Mouse (Mus musculus): ENCODE data around the gene Cactin. TPM values are rescaled to one million over a fixed set of nuclear protein-coding genes. Genes with fewer than 3 reads are reported as not detected.

Gene Cactin
- polyA plus RNA-seq, 1 experiment = 13.2 TPM

DNA sequence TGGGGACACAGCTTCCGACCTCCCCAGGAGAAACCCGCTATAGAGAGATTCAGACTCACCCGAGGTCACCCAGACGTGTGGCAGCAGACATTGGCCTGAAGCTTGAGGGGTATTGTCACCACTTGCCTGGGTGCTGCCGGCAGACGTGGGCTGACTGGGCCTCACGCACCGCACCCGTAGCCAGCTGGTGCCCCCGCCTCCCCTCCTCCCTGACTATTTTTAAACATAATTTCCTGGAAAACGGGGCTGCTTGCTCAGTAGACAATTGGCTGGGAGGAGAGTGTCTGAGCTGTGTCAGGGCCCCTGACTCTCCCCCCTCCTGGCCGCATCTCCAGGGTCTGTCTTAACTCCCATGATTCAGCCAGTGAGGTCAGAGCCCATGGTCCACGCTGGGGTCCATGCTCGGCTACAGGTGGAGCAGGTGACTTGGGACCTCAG is 18.1 kb upstream of the Cactin start:
- H3K36me3 ChIP-seq (ENCODE audit: control insufficient read depth) = peaks cover 46% of the 10 kb centered on the region
- H3K27me3 ChIP-seq (ENCODE audit: control insufficient read depth) = no peaks in the 10 kb centered on the region
- H3K4me1 ChIP-seq (ENCODE audit: control insufficient read depth) = peaks cover 67% of the 10 kb centered on the region
- TF ChIP-seq TAL1 (IDR thresholded peaks at IDR 0.05; ENCODE audit: low read length) = no peak
- no peak for TF ChIP-seq GATA1 (IDR thresholded peaks at IDR 0.05; ENCODE audit: low read length)
- no peaks in the 10 kb centered on the region for H3K9me3 ChIP-seq (ENCODE audit: control insufficient read depth, low read length)
- H3K4me3 ChIP-seq (replicated peaks) = peak overlapping the region; percentile 19

DNA sequence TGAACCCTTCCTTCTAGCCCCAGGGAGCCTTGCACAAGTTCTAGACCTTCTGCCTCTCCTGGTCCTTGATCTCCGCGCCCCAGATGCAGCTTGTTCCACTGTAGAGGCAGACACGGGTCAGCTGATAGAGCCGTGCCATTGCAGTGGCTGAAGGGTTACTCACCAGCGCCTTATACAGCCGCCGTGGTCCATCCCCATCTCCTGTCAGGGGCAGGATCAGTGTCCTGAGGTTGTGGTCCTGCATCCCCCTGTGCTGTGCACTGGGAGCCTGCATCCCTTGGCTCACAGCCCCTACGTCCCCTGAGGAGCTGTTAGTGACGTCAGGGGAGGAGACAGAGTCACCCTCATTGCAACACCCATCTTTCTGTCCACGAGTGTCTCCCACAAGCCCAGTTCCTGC is 17.6 kb upstream of the Cactin start:
- H3K4me1 ChIP-seq (ENCODE audit: control insufficient read depth) = peaks cover 62% of the 10 kb centered on the region
- no peak overlapping the region for H3K4me3 ChIP-seq (replicated peaks)
- H3K36me3 ChIP-seq (ENCODE audit: control insufficient read depth) = peaks cover 46% of the 10 kb centered on the region
- H3K9me3 ChIP-seq (ENCODE audit: control insufficient read depth, low read length) = no peaks in the 10 kb centered on the region
- TF ChIP-seq TAL1 (IDR thresholded peaks at IDR 0.05; ENCODE audit: low read length) (no peak), GATA1 (IDR thresholded peaks at IDR 0.05; ENCODE audit: low read length) (no peak)
- H3K27me3 ChIP-seq (ENCODE audit: control insufficient read depth) = no peaks in the 10 kb centered on the region

GRCm38 (mm10) chr10:81303761-81304160 is 17.1 kb upstream of the Cactin start:
- Histone ChIP-seq H3K36me3 (ENCODE audit: control insufficient read depth) (peaks cover 45% of the 10 kb centered on the region), H3K4me3 (replicated peaks) (no peak overlapping the region), H3K4me1 (ENCODE audit: control insufficient read depth) (peaks cover 57% of the 10 kb centered on the region)

GRCm38 (mm10) chr10:81304597-81305238 is 16.2 kb upstream of the Cactin start:
- H3K36me3 ChIP-seq (ENCODE audit: control insufficient read depth) = peaks cover 55% of the 10 kb centered on the region
- H3K27me3 ChIP-seq (ENCODE audit: control insufficient read depth) = no peaks in the 10 kb centered on the region
- no peak overlapping the region for H3K4me3 ChIP-seq (replicated peaks)
- no peaks in the 10 kb centered on the region for H3K9me3 ChIP-seq (ENCODE audit: control insufficient read depth, low read length)
- TF ChIP-seq TAL1 (IDR thresholded peaks at IDR 0.05; ENCODE audit: low read length) (no peak), GATA1 (IDR thresholded peaks at IDR 0.05; ENCODE audit: low read length) (no peak)
- peaks cover 48% of the 10 kb centered on the region for H3K4me1 ChIP-seq (ENCODE audit: control insufficient read depth)

More at GRCm38 (mm10) chr10:81303761-81304160, 17.1 kb upstream of the Cactin start:
- Histone ChIP-seq H3K27me3 (ENCODE audit: control insufficient read depth) (no peaks in the 10 kb centered on the region), H3K9me3 (ENCODE audit: control insufficient read depth, low read length) (no peaks in the 10 kb centered on the region)
- TF ChIP-seq GATA1 (IDR thresholded peaks at IDR 0.05; ENCODE audit: low read length) = no peak

DNA sequence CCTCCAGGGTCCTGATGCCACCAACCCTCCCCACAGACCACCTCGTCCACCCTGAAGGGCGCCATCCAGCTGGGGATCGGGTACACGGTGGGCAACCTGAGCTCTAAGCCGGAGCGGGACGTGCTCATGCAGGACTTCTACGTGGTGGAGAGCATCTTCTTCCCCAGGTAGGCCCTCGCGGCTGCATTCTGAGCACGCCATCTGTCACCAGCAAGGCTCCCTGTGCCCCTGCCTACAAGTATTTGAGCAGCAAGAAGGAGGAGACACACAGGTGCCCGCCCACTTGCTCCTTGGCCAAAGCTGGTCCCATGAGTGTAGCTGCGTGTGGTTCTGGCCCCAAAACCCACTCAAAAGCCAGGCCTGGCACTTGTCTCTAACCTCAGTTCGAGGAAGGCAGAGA is 15.2 kb upstream of the Cactin start:
- Histone ChIP-seq H3K4me3 (replicated peaks) (no peak overlapping the region), H3K9me3 (ENCODE audit: control insufficient read depth, low read length) (no peaks in the 10 kb centered on the region), H3K36me3 (ENCODE audit: control insufficient read depth) (peaks cover 64% of the 10 kb centered on the region), H3K4me1 (ENCODE audit: control insufficient read depth) (peaks cover 39% of the 10 kb centered on the region), H3K27me3 (ENCODE audit: control insufficient read depth) (no peaks in the 10 kb centered on the region)
- TF ChIP-seq GATA1 (IDR thresholded peaks at IDR 0.05; ENCODE audit: low read length) (no peak), TAL1 (IDR thresholded peaks at IDR 0.05; ENCODE audit: low read length) (no peak)

DNA sequence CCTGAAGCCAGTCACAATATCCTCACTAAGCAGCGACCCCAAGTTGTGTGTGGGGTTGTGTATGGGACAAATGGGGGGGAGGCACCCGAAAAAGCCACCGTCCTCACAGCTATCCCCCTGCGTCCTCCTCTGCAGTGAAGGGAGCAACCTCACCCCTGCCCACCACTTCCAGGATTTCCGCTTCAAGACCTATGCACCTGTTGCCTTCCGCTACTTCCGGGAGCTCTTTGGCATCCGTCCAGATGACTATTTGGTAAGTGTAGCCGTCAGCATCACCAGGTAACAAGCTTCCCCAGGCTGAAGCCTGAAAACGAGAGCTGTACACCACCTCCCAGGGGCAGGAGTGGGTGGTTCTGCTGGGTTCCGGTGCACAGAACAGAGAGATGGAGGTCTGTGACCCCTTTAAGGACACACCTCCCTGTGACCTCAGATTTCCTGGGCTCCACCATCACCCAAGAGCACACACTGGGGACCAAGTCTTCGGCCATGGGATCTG is 14.7 kb upstream of the Cactin start:
- Histone ChIP-seq H3K4me3 (replicated peaks) (no peak overlapping the region), H3K4me1 (ENCODE audit: control insufficient read depth) (peaks cover 36% of the 10 kb centered on the region), H3K9me3 (ENCODE audit: control insufficient read depth, low read length) (no peaks in the 10 kb centered on the region), H3K27me3 (ENCODE audit: control insufficient read depth) (no peaks in the 10 kb centered on the region), H3K36me3 (ENCODE audit: control insufficient read depth) (peaks cover 70% of the 10 kb centered on the region)
- TF ChIP-seq TAL1 (IDR thresholded peaks at IDR 0.05; ENCODE audit: low read length) = no peak
- no peak for TF ChIP-seq GATA1 (IDR thresholded peaks at IDR 0.05; ENCODE audit: low read length)

DNA sequence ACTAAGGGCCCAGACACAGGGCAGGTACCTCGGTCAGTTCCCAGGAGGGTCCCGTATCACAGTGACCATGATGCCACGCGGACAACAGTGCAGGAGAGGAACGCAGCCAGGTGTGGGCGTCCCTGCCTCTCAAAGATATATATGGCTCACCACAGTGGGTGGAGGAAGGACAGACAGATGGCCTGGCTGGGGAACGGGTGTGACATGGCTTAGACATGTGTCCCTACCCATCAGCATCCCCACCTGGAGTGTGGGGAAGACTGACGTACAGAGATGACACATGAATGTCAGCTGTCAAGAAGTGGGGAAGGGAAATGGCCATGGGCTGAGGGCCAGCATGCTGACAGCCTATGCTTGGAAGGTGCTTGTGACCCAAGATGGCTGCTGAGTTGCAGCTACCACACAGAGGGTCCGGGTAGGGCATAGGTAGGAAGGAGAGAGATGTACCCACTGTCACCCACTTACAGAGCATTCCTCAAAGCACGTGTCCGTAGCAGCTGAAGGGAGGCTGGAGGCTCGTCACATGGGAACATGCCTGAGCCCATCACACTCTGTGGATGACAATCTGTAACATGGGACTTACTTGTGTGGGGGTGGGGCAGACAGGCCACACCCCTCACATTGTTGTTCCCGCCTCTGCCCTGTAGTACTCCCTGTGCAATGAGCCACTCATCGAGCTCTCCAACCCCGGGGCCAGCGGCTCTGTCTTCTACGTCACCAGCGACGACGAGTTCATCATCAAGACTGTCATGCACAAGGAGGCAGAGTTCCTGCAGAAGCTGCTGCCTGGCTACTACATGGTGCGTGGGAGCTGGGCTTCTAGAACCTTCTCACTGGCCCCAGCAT is 13.8 kb upstream of the Cactin start:
- Histone ChIP-seq H3K36me3 (ENCODE audit: control insufficient read depth) (peaks cover 72% of the 10 kb centered on the region), H3K9me3 (ENCODE audit: control insufficient read depth, low read length) (no peaks in the 10 kb centered on the region), H3K4me1 (ENCODE audit: control insufficient read depth) (peaks cover 29% of the 10 kb centered on the region), H3K27me3 (ENCODE audit: control insufficient read depth) (no peaks in the 10 kb centered on the region), H3K4me3 (replicated peaks) (no peak overlapping the region)
- TF ChIP-seq TAL1 (IDR thresholded peaks at IDR 0.05; ENCODE audit: low read length) = no peak
- no peak for TF ChIP-seq GATA1 (IDR thresholded peaks at IDR 0.05; ENCODE audit: low read length)

DNA sequence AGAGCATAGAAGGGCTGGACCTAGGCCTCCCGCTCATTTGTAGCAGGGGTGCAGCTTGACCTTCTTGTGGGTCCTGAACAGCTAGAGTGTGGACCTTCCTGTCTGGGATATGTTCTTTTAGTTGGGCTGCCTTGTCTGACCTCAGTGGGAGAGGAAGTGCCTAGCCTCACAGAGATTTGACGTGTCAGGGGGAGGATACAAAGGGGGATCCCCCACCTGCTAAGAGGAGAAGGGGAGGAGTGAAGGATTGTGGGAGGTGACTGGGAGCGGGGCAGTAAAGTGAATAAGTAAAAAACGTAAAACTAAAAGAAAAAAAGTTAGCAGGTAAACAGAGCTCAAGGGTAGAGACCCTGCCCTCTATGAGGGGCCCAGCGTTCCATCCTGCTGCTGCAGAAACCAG is 11.3 kb upstream of the Cactin start:
- H3K4me3 ChIP-seq (replicated peaks) = no peak overlapping the region
- H3K9me3 ChIP-seq (ENCODE audit: control insufficient read depth, low read length) = no peaks in the 10 kb centered on the region
- TF ChIP-seq GATA1 (IDR thresholded peaks at IDR 0.05; ENCODE audit: low read length) (no peak), TAL1 (IDR thresholded peaks at IDR 0.05; ENCODE audit: low read length) (no peak)
- H3K4me1 ChIP-seq (ENCODE audit: control insufficient read depth) = peaks cover 14% of the 10 kb centered on the region
- H3K36me3 ChIP-seq (ENCODE audit: control insufficient read depth) = peaks cover 94% of the 10 kb centered on the region
- no peaks in the 10 kb centered on the region for H3K27me3 ChIP-seq (ENCODE audit: control insufficient read depth)

GRCm38 (mm10) chr10:81313581-81313980 is 7.3 kb upstream of the Cactin start:
- no peak for TF ChIP-seq TAL1 (IDR thresholded peaks at IDR 0.05; ENCODE audit: low read length)
- TF ChIP-seq GATA1 (IDR thresholded peaks at IDR 0.05; ENCODE audit: low read length) = no peak
- no peak overlapping the region for H3K4me3 ChIP-seq (replicated peaks)
- H3K27me3 ChIP-seq (ENCODE audit: control insufficient read depth) = no peaks in the 10 kb centered on the region
- H3K4me1 ChIP-seq (ENCODE audit: control insufficient read depth) = peaks cover 39% of the 10 kb centered on the region
- H3K36me3 ChIP-seq (ENCODE audit: control insufficient read depth) = peaks cover 94% of the 10 kb centered on the region
- H3K9me3 ChIP-seq (ENCODE audit: control insufficient read depth, low read length) = no peaks in the 10 kb centered on the region
